Mouse (Mus musculus) liver, adult 2 months (tissue): Measurements from ENCODE around the gene Serpinb2. TPM values are rescaled to one million over a fixed set of nuclear protein-coding genes. Genes with fewer than 3 reads are reported as not detected.

Experiments
- DNase-seq: peaks from one replicate; pipeline ENCODE4 v3.0.0-alpha.2; 2011; ENCODE audit warnings: low read depth, low spot score; ENCODE audit errors: extremely low read depth
- H3K27ac ChIP-seq: fragments of 200-500 bp; replicated peaks from 2 replicates; pipeline ENCODE4 v1.5.1; 2012; ENCODE audit warnings: low read depth, mild to moderate bottlenecking, control low read depth, inconsistent platforms, low read length; ENCODE audit not compliant: insufficient read depth
- H3K27me3 ChIP-seq: fragments of 200-500 bp; 2 replicates; pipeline ENCODE4 v1.6.1; 2012; ENCODE audit warnings: mild to moderate bottlenecking, moderate library complexity, low read length, inconsistent platforms; ENCODE audit not compliant: control insufficient read depth, insufficient read depth
- H3K36me3 ChIP-seq: fragments of 200-500 bp; 2 replicates; pipeline ENCODE4 v1.6.1; 2012; ENCODE audit warnings: low read length, inconsistent platforms; ENCODE audit not compliant: control insufficient read depth, insufficient read depth
- H3K4me1 ChIP-seq: fragments of 200-500 bp; 2 replicates; pipeline ENCODE4 v1.6.1; 2011; ENCODE audit warnings: low read length; ENCODE audit not compliant: control insufficient read depth, insufficient read depth
- H3K4me3 ChIP-seq: fragments of 200-500 bp; 2 replicates; pipeline ENCODE4 v1.5.1; 2011; ENCODE audit warnings: low read depth, mild to moderate bottlenecking, control low read depth, low read length, moderate library complexity; ENCODE audit not compliant: insufficient read depth
- H3K79me2 ChIP-seq: fragments of 200-500 bp; 2 replicates; pipeline ENCODE4 v1.6.1; 2012; ENCODE audit warnings: inconsistent platforms, mild to moderate bottlenecking, low read length, moderate library complexity; ENCODE audit not compliant: control insufficient read depth, insufficient read depth
- H3K9ac ChIP-seq: fragments of 200-500 bp; 2 replicates; pipeline ENCODE4 v1.6.1; 2012; ENCODE audit warnings: low read depth, mild to moderate bottlenecking, control low read depth, inconsistent platforms, low read length
- CTCF ChIP-seq: fragments of 200-500 bp; IDR thresholded peaks from 2 replicates; pipeline ENCODE4 v1.5.1; 2011; ENCODE audit warnings: low read depth, low read length, control low read depth
- POLR2A ChIP-seq: fragments of 200-500 bp; IDR thresholded peaks from 2 replicates; pipeline ENCODE4 v1.6.1; 2011; ENCODE audit warnings: low read length, control low read depth; ENCODE audit not compliant: insufficient read depth; ENCODE audit errors: extremely low read depth
- WGBS: fragments of 180-500 bp; shearing (Covaris S2); methylation state at CpG from one replicate; pipeline ENCODE4 v1.1.7; 2018; 5-methylcytosine and 5-hydroxymethylcytosine counted together
- polyA plus RNA-seq: library from polyadenylated mRNA; depleted of rRNA; stranded (reverse); fragments of >200 nt; gene quantifications from 2 replicates; pipeline ENCODE4 v1.2.3, GENCODE M21; 2012; rRNA removed
- total RNA-seq: library from RNA; depleted of rRNA; stranded (reverse); fragments of >200 nt; gene quantifications from 2 replicates; pipeline ENCODE4 v1.2.3, GENCODE M21; 2014; rRNA removed

Serpinb2 gene
- 0.13 TPM in 1 of 2 replicates, not detected in the other for total RNA-seq
- not detected in 2 replicates for polyA plus RNA-seq

- 68% methylated on average over 5 of the region's 5 CpGs for WGBS
- no peaks in the 10 kb centered on the region for H3K4me1 ChIP-seq
- H3K27ac ChIP-seq = no peak within 1 kb of the TSS
- TF ChIP-seq CTCF (no peak), POLR2A (no peak)
- no peaks in the 10 kb centered on the region for H3K27me3 ChIP-seq
- no peak within 1 kb of the TSS for H3K4me3 ChIP-seq
- DNase-seq = no peak
- no peaks in the 10 kb centered on the region for H3K36me3 ChIP-seq
- no peaks in the 10 kb centered on the region for H3K79me2 ChIP-seq
- H3K9ac ChIP-seq = no peak within 1 kb of the TSS
These were observed at the start of gene Serpinb2 for GRCm38 (mm10) chr1:107511252-107511651. Serpinb2 (plus strand) TSS chr1:107511423.

GRCm38 (mm10) chr1:107479909-107480308, 31.3 kb upstream of the Serpinb2 start:
- Histone ChIP-seq H3K4me1 (no peaks in the 10 kb centered on the region), H3K79me2 (no peaks in the 10 kb centered on the region), H3K9ac (no peak overlapping the region), H3K27ac (no peak overlapping the region), H3K36me3 (no peaks in the 10 kb centered on the region), H3K4me3 (no peak overlapping the region), H3K27me3 (no peaks in the 10 kb centered on the region)
- DNase-seq = no peak
- TF ChIP-seq POLR2A = no peak
- no peak for TF ChIP-seq CTCF

- no peaks in the 10 kb centered on the region for H3K4me1 ChIP-seq
- peak; percentile 42 for DNase-seq
- H3K9ac ChIP-seq = no peak overlapping the region
- no peaks in the 10 kb centered on the region for H3K27me3 ChIP-seq
- 25% methylated on average over 11 of the region's 11 CpGs for WGBS
- no peaks in the 10 kb centered on the region for H3K36me3 ChIP-seq
- H3K4me3 ChIP-seq = no peak overlapping the region
- TF ChIP-seq CTCF (peak; percentile 70), POLR2A (no peak)
- H3K79me2 ChIP-seq = no peaks in the 10 kb centered on the region
- H3K27ac ChIP-seq = no peak overlapping the region
These were observed 29.8 kb upstream of the Serpinb2 start for GRCm38 (mm10) chr1:107481452-107481851.

- no peak for TF ChIP-seq POLR2A
- no peaks in the 10 kb centered on the region for H3K4me1 ChIP-seq
- WGBS = 56% methylated on average over 8 of the region's 8 CpGs
- H3K27me3 ChIP-seq = no peaks in the 10 kb centered on the region
- no peaks in the 10 kb centered on the region for H3K36me3 ChIP-seq
- peak; percentile 34 for DNase-seq
- no peaks in the 10 kb centered on the region for H3K79me2 ChIP-seq
- H3K4me3 ChIP-seq = no peak overlapping the region
- no peak overlapping the region for H3K9ac ChIP-seq
- no peak overlapping the region for H3K27ac ChIP-seq
These were observed 21.6 kb upstream of the Serpinb2 start for GRCm38 (mm10) chr1:107489577-107489976.

- H3K79me2 ChIP-seq = no peaks in the 10 kb centered on the region
- no peaks in the 10 kb centered on the region for H3K27me3 ChIP-seq
- no peak overlapping the region for H3K4me3 ChIP-seq
- TF ChIP-seq POLR2A = no peak
- TF ChIP-seq CTCF = no peak
- no peak overlapping the region for H3K27ac ChIP-seq
- H3K9ac ChIP-seq = no peak overlapping the region
- no peaks in the 10 kb centered on the region for H3K4me1 ChIP-seq
- no peak for DNase-seq
- H3K36me3 ChIP-seq = no peaks in the 10 kb centered on the region
- 61% methylated on average over 2 of the region's 2 CpGs for WGBS
These were observed 14.4 kb upstream of the Serpinb2 start for GRCm38 (mm10) chr1:107496789-107497188.

GRCm38 (mm10) chr1:107502025-107502424, 9.2 kb upstream of the Serpinb2 start:
- peak; percentile 13 for DNase-seq
- H3K79me2 ChIP-seq = no peaks in the 10 kb centered on the region
- H3K27me3 ChIP-seq = no peaks in the 10 kb centered on the region
- H3K36me3 ChIP-seq = no peaks in the 10 kb centered on the region
- H3K4me3 ChIP-seq = no peak overlapping the region
- no peak overlapping the region for H3K27ac ChIP-seq
- no peak for TF ChIP-seq POLR2A
- no peak for TF ChIP-seq CTCF
- no peaks in the 10 kb centered on the region for H3K4me1 ChIP-seq
- H3K9ac ChIP-seq = no peak overlapping the region
